Mouse (Mus musculus) thymus, adult 2 months (tissue): ENCODE results near the gene 4933424G06Rik. TPM values are rescaled to one million over a fixed set of nuclear protein-coding genes. Genes with fewer than 3 reads are reported as not detected.

Source experiments
- DNase-seq: peaks from one replicate; pipeline ENCODE4 v3.0.0; 2021
- H3K27ac ChIP-seq: fragments of 200-500 bp; 2 replicates; pipeline ENCODE4 v1.5.1; 2012; ENCODE audit warnings: low read length, control low read depth; ENCODE audit not compliant: control insufficient read depth, insufficient read depth
- H3K27me3 ChIP-seq: fragments of 200-500 bp; 2 replicates; pipeline ENCODE4 v1.6.1; 2012; ENCODE audit warnings: mild to moderate bottlenecking, low read length, moderate library complexity, mixed read lengths; ENCODE audit not compliant: control insufficient read depth, insufficient read depth
- H3K36me3 ChIP-seq: fragments of 200-500 bp; 2 replicates; pipeline ENCODE4 v1.6.1; 2012; ENCODE audit warnings: mild to moderate bottlenecking, low read length, moderate library complexity; ENCODE audit not compliant: control insufficient read depth, insufficient read depth
- H3K4me1 ChIP-seq: fragments of 200-500 bp; replicated peaks from 2 replicates; pipeline ENCODE4 v1.6.1; 2012; ENCODE audit warnings: low read length; ENCODE audit not compliant: control insufficient read depth, insufficient read depth
- H3K4me3 ChIP-seq: fragments of 200-500 bp; 2 replicates; pipeline ENCODE4 v1.5.1; 2012; ENCODE audit warnings: mild to moderate bottlenecking, low read length, control low read depth, moderate library complexity; ENCODE audit not compliant: control insufficient read depth, insufficient read depth
- CTCF ChIP-seq: fragments of 200-500 bp; IDR thresholded peaks from 2 replicates; pipeline ENCODE4 v1.5.1; 2012; ENCODE audit warnings: mild to moderate bottlenecking, control low read depth, low read length, moderate library complexity, borderline replicate concordance; ENCODE audit not compliant: control insufficient read depth, poor library complexity, insufficient read depth; ENCODE audit errors: extremely low read depth
- POLR2A ChIP-seq: fragments of 200-500 bp; IDR thresholded peaks from 2 replicates; pipeline ENCODE4 v1.6.1; 2012; ENCODE audit warnings: mild to moderate bottlenecking, low read length, control low read depth, moderate library complexity; ENCODE audit not compliant: control insufficient read depth, poor library complexity, insufficient read depth; ENCODE audit errors: extremely low read depth
- WGBS: fragments of 180-500 bp; shearing (Covaris S2); methylation state at CpG from one replicate; pipeline ENCODE4 v1.1.7; 2018; 5-methylcytosine and 5-hydroxymethylcytosine counted together
- polyA plus RNA-seq: library from polyadenylated mRNA; depleted of rRNA; stranded (reverse); fragments of >200 nt; gene quantifications from 2 replicates; pipeline ENCODE4 v1.2.3, GENCODE M21; 2012

4933424G06Rik gene
- polyA plus RNA-seq, 1 experiment = not detected

DNA sequence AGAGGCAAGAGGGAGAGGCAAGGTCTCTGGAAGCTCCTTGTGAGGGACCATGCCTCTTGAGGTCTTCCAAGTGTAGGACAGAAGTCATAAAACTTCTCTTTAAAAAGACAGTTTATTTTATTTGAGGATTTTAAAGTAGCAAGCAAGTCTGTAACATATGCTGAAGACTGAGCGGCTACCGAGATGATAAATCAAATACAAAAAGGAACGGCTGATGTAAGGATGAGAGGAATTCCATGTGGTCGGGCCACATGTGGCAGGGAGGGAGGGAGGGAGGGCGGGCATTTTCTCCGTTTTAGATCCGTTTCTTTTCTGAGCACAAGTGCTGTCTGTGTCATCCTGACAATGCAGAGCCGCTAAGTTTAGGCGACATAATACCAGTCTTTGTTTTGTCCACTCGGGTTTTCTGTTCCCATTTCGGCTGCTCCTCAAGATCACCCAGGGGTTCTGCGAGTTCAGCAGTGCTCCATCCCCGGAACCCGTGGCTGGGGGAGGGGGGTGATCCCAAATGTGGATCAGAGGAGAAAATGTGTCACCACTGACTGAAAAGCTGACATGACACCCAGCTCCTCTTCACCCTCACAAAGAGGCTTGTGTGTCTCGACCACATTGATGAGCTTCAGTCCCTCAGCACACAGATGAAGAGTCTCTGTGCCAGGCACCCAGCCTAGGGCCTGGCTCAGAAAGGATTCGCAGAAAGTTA, 37.1 kb upstream of the 4933424G06Rik start:
- Histone ChIP-seq H3K4me3 (no peak overlapping the region), H3K27me3 (no peaks in the 10 kb centered on the region), H3K36me3 (no peaks in the 10 kb centered on the region), H3K27ac (no peak overlapping the region), H3K4me1 (no peaks in the 10 kb centered on the region)
- 89% methylated on average over 16 of the region's 16 CpGs for WGBS
- TF ChIP-seq POLR2A (no peak), CTCF (no peak)
- DNase-seq = no peak

DNA sequence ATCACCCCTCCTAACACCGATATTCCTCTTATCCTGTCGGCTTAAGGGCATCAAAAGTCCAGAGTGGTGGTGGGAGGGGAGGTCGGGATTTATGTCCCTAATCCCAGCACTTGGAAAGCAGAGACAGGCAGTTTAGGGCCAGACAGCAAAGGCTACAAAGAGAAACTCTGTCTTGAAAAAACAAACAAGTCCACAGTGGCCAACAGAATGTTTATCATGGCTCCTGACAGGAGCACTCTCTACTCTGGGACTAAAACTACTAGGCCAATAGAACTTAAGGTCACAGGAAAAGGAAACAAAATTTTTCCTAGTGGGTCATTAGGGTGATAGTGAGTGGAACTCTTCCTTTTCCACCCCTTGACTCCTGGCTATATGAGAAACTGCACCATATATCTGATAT, 35.0 kb upstream of the 4933424G06Rik start:
- H3K4me3 ChIP-seq = no peak overlapping the region
- no peaks in the 10 kb centered on the region for H3K27me3 ChIP-seq
- H3K4me1 ChIP-seq = no peaks in the 10 kb centered on the region
- no peak overlapping the region for H3K27ac ChIP-seq
- no peaks in the 10 kb centered on the region for H3K36me3 ChIP-seq
- DNase-seq = no peak
- WGBS = 67% methylated on average over 3 of the region's 3 CpGs
- TF ChIP-seq CTCF (no peak), POLR2A (no peak)

DNA sequence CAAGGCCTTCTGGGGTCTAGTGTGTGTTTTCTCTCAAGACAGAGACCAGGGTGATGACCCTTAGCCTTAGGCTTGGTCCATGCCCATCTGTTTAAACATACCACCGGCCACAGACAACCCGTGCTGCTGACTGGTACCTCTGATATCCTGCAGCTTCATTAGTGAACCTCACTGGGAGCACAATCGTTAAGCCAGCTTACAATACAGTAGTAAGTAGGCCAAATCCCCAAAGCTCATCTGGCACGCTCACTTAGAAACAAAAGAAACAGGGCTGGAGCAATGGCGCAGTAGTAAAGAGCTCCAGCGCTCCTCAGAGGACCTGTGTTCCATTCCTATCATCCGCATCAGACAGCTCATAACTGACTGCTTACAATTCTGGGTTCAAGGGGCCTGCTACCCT, 29.1 kb upstream of the 4933424G06Rik start:
- H3K27ac ChIP-seq = no peak overlapping the region
- no peak overlapping the region for H3K4me3 ChIP-seq
- H3K4me1 ChIP-seq = no peaks in the 10 kb centered on the region
- no peaks in the 10 kb centered on the region for H3K36me3 ChIP-seq
- no peaks in the 10 kb centered on the region for H3K27me3 ChIP-seq
- TF ChIP-seq POLR2A (no peak), CTCF (no peak)
- 94% methylated on average over 7 of the region's 7 CpGs for WGBS
- no peak for DNase-seq

DNA sequence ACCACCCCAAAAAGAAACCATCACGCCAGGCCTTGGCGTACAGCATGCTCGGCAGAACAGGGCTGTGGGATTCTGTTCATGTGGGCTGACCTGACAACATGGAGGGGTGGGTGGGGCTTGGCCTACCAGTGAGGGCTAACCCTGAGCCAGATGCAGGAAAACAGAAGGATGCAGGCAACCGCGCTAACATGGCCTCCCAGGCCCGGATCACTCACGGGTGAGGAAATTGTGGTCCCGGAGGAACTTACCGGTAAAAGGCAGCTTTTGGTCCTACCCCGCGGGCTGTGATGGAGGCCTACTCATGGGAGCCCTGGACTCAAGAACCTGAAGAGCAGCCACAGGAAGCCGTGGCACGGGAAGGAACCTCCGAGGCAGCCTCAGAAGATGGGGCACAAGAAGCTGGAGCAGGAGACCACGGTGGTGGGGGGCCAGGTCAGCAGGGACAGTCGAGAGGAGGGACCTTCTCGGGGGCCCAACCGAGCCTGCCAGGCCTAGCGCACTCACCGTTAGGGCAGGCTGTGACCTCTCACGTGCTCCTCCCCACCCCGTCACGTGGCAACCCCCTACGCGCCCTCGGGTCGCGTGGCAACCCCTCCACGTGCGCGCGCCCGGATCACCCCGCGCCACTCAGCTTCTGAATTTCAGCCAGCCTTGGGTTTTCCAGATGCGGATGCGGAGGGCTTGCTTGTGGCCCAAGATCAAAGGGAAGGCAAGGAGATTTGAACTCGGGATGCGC, 27.2 kb upstream of the 4933424G06Rik start, which contains the start of gene Fam178b:
Fam178b (minus strand) TSS at position 564 of the 736 bp plus-strand sequence.
- no peaks in the 10 kb centered on the region for H3K4me1 ChIP-seq
- DNase-seq = no peak
- no peak within 1 kb of the TSS for H3K4me3 ChIP-seq
- no peak for TF ChIP-seq POLR2A
- no peak for TF ChIP-seq CTCF
- 96% methylated on average over 39 of the region's 39 CpGs for WGBS
- no peaks in the 10 kb centered on the region for H3K27me3 ChIP-seq
- H3K27ac ChIP-seq = no peak within 1 kb of the TSS
- H3K36me3 ChIP-seq = no peaks in the 10 kb centered on the region

DNA sequence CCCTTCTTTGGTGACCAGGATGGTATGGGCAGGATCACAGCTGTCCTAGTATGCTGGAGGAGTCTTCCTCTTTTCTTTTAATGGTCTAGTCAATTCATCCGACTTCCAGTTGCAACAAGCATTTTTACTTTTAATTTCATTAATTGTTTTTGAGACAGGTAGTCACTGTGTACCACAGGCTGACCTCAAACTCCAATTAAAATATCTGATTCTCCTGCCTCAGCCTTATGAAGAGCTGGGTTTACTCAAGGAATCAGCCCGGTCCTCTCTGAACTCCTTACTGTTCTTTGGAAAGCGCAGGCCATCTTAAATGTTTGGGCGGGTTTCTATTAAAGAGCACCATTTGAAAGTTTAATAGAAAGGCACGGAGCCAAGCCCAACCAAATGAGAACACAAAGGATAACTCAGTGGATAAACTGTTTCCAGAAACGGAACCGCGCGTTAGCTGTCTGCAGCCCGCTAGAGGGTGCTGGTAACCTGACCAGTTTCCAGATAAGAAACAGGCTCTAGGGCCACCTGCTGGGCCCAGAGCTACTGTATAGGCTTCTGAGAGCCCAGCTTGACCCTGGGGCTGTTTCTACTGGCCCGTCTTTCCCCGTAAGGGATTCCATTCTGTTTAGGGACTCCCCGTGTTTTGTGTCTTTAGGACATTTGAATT, 26.0 kb upstream of the 4933424G06Rik start:
- peak; percentile 76 for DNase-seq
- Histone ChIP-seq H3K4me3 (no peak overlapping the region), H3K27me3 (no peaks in the 10 kb centered on the region), H3K4me1 (no peaks in the 10 kb centered on the region), H3K27ac (no peak overlapping the region), H3K36me3 (no peaks in the 10 kb centered on the region)
- TF ChIP-seq CTCF = peak; percentile 91
- TF ChIP-seq POLR2A = no peak
- WGBS = 11% methylated on average over 13 of the region's 13 CpGs

DNA sequence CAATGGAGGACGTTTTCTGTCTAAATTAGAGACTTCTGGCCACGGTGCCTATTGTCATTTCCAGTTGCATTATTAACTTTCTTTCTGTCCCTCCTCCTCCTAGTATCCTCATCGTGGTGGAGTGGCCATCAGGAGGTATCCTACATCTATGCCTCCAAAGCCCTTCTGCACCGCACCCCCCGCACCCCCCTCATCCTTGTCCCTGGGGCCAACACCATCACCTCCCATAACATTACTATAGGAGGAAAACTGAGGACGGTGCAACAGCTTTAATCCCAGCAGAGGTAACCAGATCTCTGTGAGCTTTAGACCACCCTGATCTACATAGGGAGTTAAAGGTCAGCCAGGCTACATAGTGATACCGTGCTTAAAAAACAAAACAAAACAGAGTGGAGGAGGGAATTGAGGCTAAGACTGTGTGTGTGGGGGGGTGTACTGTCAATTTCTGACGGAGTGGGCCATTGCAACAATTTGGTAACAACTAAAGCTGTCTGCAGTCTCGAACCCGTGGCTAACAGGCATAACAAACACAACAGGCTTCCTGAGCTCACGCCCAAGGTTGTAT, 19.2 kb upstream of the 4933424G06Rik start:
- TF ChIP-seq CTCF (no peak), POLR2A (no peak)
- no peak for DNase-seq
- Histone ChIP-seq H3K27ac (no peak overlapping the region), H3K27me3 (no peaks in the 10 kb centered on the region), H3K4me1 (peaks cover 9% of the 10 kb centered on the region), H3K4me3 (peak overlapping the region; percentile 80), H3K36me3 (peaks cover 11% of the 10 kb centered on the region; the same call in 1 of the 2 replicates)
- WGBS = 62% methylated on average over 11 of the region's 11 CpGs
